Mouse (Mus musculus): ENCODE data around the gene Mrpl54. TPM values are rescaled to one million over a fixed set of nuclear protein-coding genes. Genes with fewer than 3 reads are reported as not detected.
"Not testable (repeated sequence)": the region's sequence is repeated elsewhere in the genome, so short reads cannot be mapped to it uniquely, and the experiment has no call there.

The Mrpl54 gene
- polyA plus RNA-seq, 1 experiment from 2014 or later = 247 TPM

- H3K4me2 ChIP-seq = no peak overlapping the region
- H3K9me3 ChIP-seq (replicated peaks; ENCODE audit: control insufficient read depth, low read length) = no peaks in the 10 kb centered on the region
- no peak overlapping the region for H3K27ac ChIP-seq (ENCODE audit: low read depth, low read length)
- peaks cover 27% of the 10 kb centered on the region for H3K27me3 ChIP-seq (ENCODE audit: control insufficient read depth, insufficient read depth, low read length)
- peaks cover 13% of the 10 kb centered on the region; the same call in 1 of the 2 replicates for H3K4me1 ChIP-seq (ENCODE audit: control insufficient read depth, insufficient read depth, low read length)
- no peak overlapping the region for H3K9ac ChIP-seq (ENCODE audit: low read depth, low read length)
- WGBS (ENCODE audit: insufficient replicate concordance) = 51% methylated on average over 7 of the region's 7 CpGs
- no peak overlapping the region for H3K4me3 ChIP-seq (ENCODE audit: low read depth, low read length)
- no peak for ATAC-seq (replicated peaks; ENCODE audit: insufficient number of reproducible peaks, low FRiP score, low TSS enrichment)
- no peaks in the 10 kb centered on the region for H3K36me3 ChIP-seq (ENCODE audit: control insufficient read depth, insufficient read depth, low read length)
These were observed 35.3 kb downstream of the Mrpl54 start for GRCm38 (mm10) chr10:81231436-81231835.

- Histone ChIP-seq H3K4me1 (ENCODE audit: control insufficient read depth, insufficient read depth, low read length) (peaks cover 13% of the 10 kb centered on the region; the same call in 1 of the 2 replicates), H3K9ac (ENCODE audit: low read depth, low read length) (peak within 1 kb of the TSS; percentile 34; the same call in 1 of the 2 replicates), H3K27ac (ENCODE audit: low read depth, low read length) (no peak within 1 kb of the TSS), H3K36me3 (ENCODE audit: control insufficient read depth, insufficient read depth, low read length) (no peaks in the 10 kb centered on the region), H3K27me3 (ENCODE audit: control insufficient read depth, insufficient read depth, low read length) (peaks cover 27% of the 10 kb centered on the region), H3K9me3 (replicated peaks; ENCODE audit: control insufficient read depth, low read length) (no peaks in the 10 kb centered on the region), H3K4me3 (ENCODE audit: low read depth, low read length) (peak within 1 kb of the TSS; percentile 16), H3K4me2 (peak within 1 kb of the TSS; percentile 56)
- no peak for ATAC-seq (replicated peaks; ENCODE audit: insufficient number of reproducible peaks, low FRiP score, low TSS enrichment)
- WGBS (ENCODE audit: insufficient replicate concordance) = 17% methylated on average over 27 of the region's 27 CpGs
These were observed 36.0 kb downstream of the Mrpl54 start, which contains the start of gene Atcay for GRCm38 (mm10) chr10:81230438-81231332. Gene Atcay, minus strand, starts transcription at chr10:81230833.

- peak overlapping the region; percentile 34; the same call in 1 of the 2 replicates for H3K9ac ChIP-seq (ENCODE audit: low read depth, low read length)
- no peak overlapping the region for H3K27ac ChIP-seq (ENCODE audit: low read depth, low read length)
- H3K27me3 ChIP-seq (ENCODE audit: control insufficient read depth, insufficient read depth, low read length) = peaks cover 27% of the 10 kb centered on the region
- peak overlapping the region; percentile 16 for H3K4me3 ChIP-seq (ENCODE audit: low read depth, low read length)
- peak overlapping the region; percentile 56 for H3K4me2 ChIP-seq
- ATAC-seq (replicated peaks; ENCODE audit: insufficient number of reproducible peaks, low FRiP score, low TSS enrichment) = no peak
- 12% methylated on average over 20 of the region's 20 CpGs for WGBS (ENCODE audit: insufficient replicate concordance)
- no peaks in the 10 kb centered on the region for H3K9me3 ChIP-seq (replicated peaks; ENCODE audit: control insufficient read depth, low read length)
- no peaks in the 10 kb centered on the region for H3K36me3 ChIP-seq (ENCODE audit: control insufficient read depth, insufficient read depth, low read length)
- H3K4me1 ChIP-seq (ENCODE audit: control insufficient read depth, insufficient read depth, low read length) = peaks cover 13% of the 10 kb centered on the region; the same call in 1 of the 2 replicates
These were observed 36.8 kb downstream of the Mrpl54 start for GRCm38 (mm10) chr10:81229735-81230437.

GRCm38 (mm10) chr10:81223731-81224130 is 43.0 kb downstream of the Mrpl54 start:
- not testable (repeated sequence) for H3K4me3 ChIP-seq (ENCODE audit: low read depth, low read length); ATAC-seq (replicated peaks; ENCODE audit: insufficient number of reproducible peaks, low FRiP score, low TSS enrichment); H3K9me3 ChIP-seq (replicated peaks; ENCODE audit: control insufficient read depth, low read length); H3K4me1 ChIP-seq (ENCODE audit: control insufficient read depth, insufficient read depth, low read length); H3K4me2 ChIP-seq; H3K36me3 ChIP-seq (ENCODE audit: control insufficient read depth, insufficient read depth, low read length); H3K27me3 ChIP-seq (ENCODE audit: control insufficient read depth, insufficient read depth, low read length); H3K9ac ChIP-seq (ENCODE audit: low read depth, low read length); H3K27ac ChIP-seq (ENCODE audit: low read depth, low read length)
- WGBS (ENCODE audit: insufficient replicate concordance) = 47% methylated on average over 2 of the region's 2 CpGs

GRCm38 (mm10) chr10:81221402-81222015 is 45.2 kb downstream of the Mrpl54 start:
- Histone ChIP-seq H3K4me2 (no peak overlapping the region), H3K27me3 (ENCODE audit: control insufficient read depth, insufficient read depth, low read length) (peaks cover 3% of the 10 kb centered on the region; the same call in 1 of the 2 replicates), H3K4me3 (ENCODE audit: low read depth, low read length) (no peak overlapping the region), H3K27ac (ENCODE audit: low read depth, low read length) (no peak overlapping the region), H3K9me3 (replicated peaks; ENCODE audit: control insufficient read depth, low read length) (no peaks in the 10 kb centered on the region), H3K36me3 (ENCODE audit: control insufficient read depth, insufficient read depth, low read length) (no peaks in the 10 kb centered on the region), H3K9ac (ENCODE audit: low read depth, low read length) (no peak overlapping the region), H3K4me1 (ENCODE audit: control insufficient read depth, insufficient read depth, low read length) (no peaks in the 10 kb centered on the region)
- ATAC-seq (replicated peaks; ENCODE audit: insufficient number of reproducible peaks, low FRiP score, low TSS enrichment) = no peak
- 76% methylated on average over 5 of the region's 5 CpGs for WGBS (ENCODE audit: insufficient replicate concordance)

GRCm38 (mm10) chr10:81217964-81218363 is 48.8 kb downstream of the Mrpl54 start:
- H3K36me3 ChIP-seq (ENCODE audit: control insufficient read depth, insufficient read depth, low read length) = no peaks in the 10 kb centered on the region
- H3K4me3 ChIP-seq (ENCODE audit: low read depth, low read length) = no peak overlapping the region
- no peak for ATAC-seq (replicated peaks; ENCODE audit: insufficient number of reproducible peaks, low FRiP score, low TSS enrichment)
- no peaks in the 10 kb centered on the region for H3K9me3 ChIP-seq (replicated peaks; ENCODE audit: control insufficient read depth, low read length)
- no peaks in the 10 kb centered on the region for H3K4me1 ChIP-seq (ENCODE audit: control insufficient read depth, insufficient read depth, low read length)
- H3K4me2 ChIP-seq = no peak overlapping the region
- H3K27ac ChIP-seq (ENCODE audit: low read depth, low read length) = no peak overlapping the region
- peaks cover 3% of the 10 kb centered on the region; the same call in 1 of the 2 replicates for H3K27me3 ChIP-seq (ENCODE audit: control insufficient read depth, insufficient read depth, low read length)
- WGBS (ENCODE audit: insufficient replicate concordance) = 27% methylated on average over 7 of the region's 7 CpGs
- H3K9ac ChIP-seq (ENCODE audit: low read depth, low read length) = no peak overlapping the region

- H3K27ac ChIP-seq (ENCODE audit: low read depth, low read length); ATAC-seq (replicated peaks; ENCODE audit: insufficient number of reproducible peaks, low FRiP score, low TSS enrichment); H3K9me3 ChIP-seq (replicated peaks; ENCODE audit: control insufficient read depth, low read length); H3K9ac ChIP-seq (ENCODE audit: low read depth, low read length); H3K4me3 ChIP-seq (ENCODE audit: low read depth, low read length); H3K4me1 ChIP-seq (ENCODE audit: control insufficient read depth, insufficient read depth, low read length); H3K4me2 ChIP-seq; H3K36me3 ChIP-seq (ENCODE audit: control insufficient read depth, insufficient read depth, low read length); H3K27me3 ChIP-seq (ENCODE audit: control insufficient read depth, insufficient read depth, low read length): not testable (repeated sequence)
- WGBS (ENCODE audit: insufficient replicate concordance) = 12% methylated on average over 1 of the region's 1 CpGs
These were observed 49.5 kb downstream of the Mrpl54 start for GRCm38 (mm10) chr10:81217267-81217666.

GRCm38 (mm10) chr10:81216810-81217209 is 49.9 kb downstream of the Mrpl54 start:
- no peak overlapping the region for H3K9ac ChIP-seq (ENCODE audit: low read depth, low read length)
- H3K9me3 ChIP-seq (replicated peaks; ENCODE audit: control insufficient read depth, low read length) = no peaks in the 10 kb centered on the region
- H3K27me3 ChIP-seq (ENCODE audit: control insufficient read depth, insufficient read depth, low read length) = peaks cover 3% of the 10 kb centered on the region; the same call in 1 of the 2 replicates
- H3K4me2 ChIP-seq = no peak overlapping the region
- no peaks in the 10 kb centered on the region for H3K36me3 ChIP-seq (ENCODE audit: control insufficient read depth, insufficient read depth, low read length)
- H3K27ac ChIP-seq (ENCODE audit: low read depth, low read length) = no peak overlapping the region
- 79% methylated on average over 6 of the region's 6 CpGs for WGBS (ENCODE audit: insufficient replicate concordance)
- no peaks in the 10 kb centered on the region for H3K4me1 ChIP-seq (ENCODE audit: control insufficient read depth, insufficient read depth, low read length)
- H3K4me3 ChIP-seq (ENCODE audit: low read depth, low read length) = no peak overlapping the region
- ATAC-seq (replicated peaks; ENCODE audit: insufficient number of reproducible peaks, low FRiP score, low TSS enrichment) = no peak

All from heart, embryonic 11.5 days (tissue).